Mouse (Mus musculus) frontal cortex, postnatal 36 days (tissue): ENCODE results near the gene Ube2n.
A peak's percentile ranks its signal among the peaks of the same experiment; 100 is the strongest.

Experiments
- DNase-seq, 2 experiments: peaks; one replicate each; pipeline ENCODE4 v3.0.0; 2022; ENCODE audit warnings: low spot score in 2 of 2

The Ube2n gene

GRCm38 (mm10) chr10:95514656-95515292 is at the start of gene Ube2n:
Ube2n (plus strand) TSS chr10:95515145.
- DNase-seq: peak; percentile 98 to 99

- DNase-seq: no peak
Observed at GRCm38 (mm10) chr10:95465485-95465896, 49.5 kb upstream of the Ube2n start.

GRCm38 (mm10) chr10:95468894-95469293 is 46.1 kb upstream of the Ube2n start:
- no peak for DNase-seq

- no peak for DNase-seq
Observed at GRCm38 (mm10) chr10:95471186-95471585, 43.8 kb upstream of the Ube2n start.

- peak; percentile 11 to 35 for DNase-seq
Observed at GRCm38 (mm10) chr10:95471889-95472547, 42.9 kb upstream of the Ube2n start.

- peak; percentile 81 to 86 for DNase-seq
Observed at GRCm38 (mm10) chr10:95475923-95476322, 39.0 kb upstream of the Ube2n start.

GRCm38 (mm10) chr10:95477516-95477915 is 37.4 kb upstream of the Ube2n start:
- DNase-seq: no peak

- peak in 1 of 2 experiments; percentile 24 for DNase-seq
Observed at GRCm38 (mm10) chr10:95489653-95490052, 25.3 kb upstream of the Ube2n start.

GRCm38 (mm10) chr10:95494268-95494667 is 20.7 kb upstream of the Ube2n start:
- no peak for DNase-seq

- no peak for DNase-seq
Observed at GRCm38 (mm10) chr10:95501033-95501432, 13.9 kb upstream of the Ube2n start.

GRCm38 (mm10) chr10:95501463-95502081 is 13.4 kb upstream of the Ube2n start, which contains the start of gene Mrpl42:
Mrpl42 (minus strand) TSS chr10:95501940.
- peak; percentile 83 to 89 for DNase-seq

GRCm38 (mm10) chr10:95503443-95504235 is 11.3 kb upstream of the Ube2n start:
- DNase-seq: no peak

GRCm38 (mm10) chr10:95504341-95504740 is 10.6 kb upstream of the Ube2n start:
- DNase-seq: no peak

GRCm38 (mm10) chr10:95508126-95508525 is 6.8 kb upstream of the Ube2n start:
- no peak for DNase-seq

GRCm38 (mm10) chr10:95508793-95509192 is 6.2 kb upstream of the Ube2n start:
- no peak for DNase-seq

- no peak for DNase-seq
Observed at GRCm38 (mm10) chr10:95509263-95509662, 5.7 kb upstream of the Ube2n start.

- no peak for DNase-seq
Observed at GRCm38 (mm10) chr10:95512635-95513034, 2.3 kb upstream of the Ube2n start.

GRCm38 (mm10) chr10:95513768-95514556 is 983 bp upstream of the Ube2n start:
- DNase-seq: peak; percentile 8

- peak in 1 of 2 experiments; percentile 31 for DNase-seq
Observed at GRCm38 (mm10) chr10:95515293-95515931, 467 bp downstream of the Ube2n start.

- DNase-seq: no peak
Observed at GRCm38 (mm10) chr10:95517656-95518055, 2.7 kb downstream of the Ube2n start.
